Mouse (Mus musculus): ENCODE results near the gene Pik3ap1.

DNA sequence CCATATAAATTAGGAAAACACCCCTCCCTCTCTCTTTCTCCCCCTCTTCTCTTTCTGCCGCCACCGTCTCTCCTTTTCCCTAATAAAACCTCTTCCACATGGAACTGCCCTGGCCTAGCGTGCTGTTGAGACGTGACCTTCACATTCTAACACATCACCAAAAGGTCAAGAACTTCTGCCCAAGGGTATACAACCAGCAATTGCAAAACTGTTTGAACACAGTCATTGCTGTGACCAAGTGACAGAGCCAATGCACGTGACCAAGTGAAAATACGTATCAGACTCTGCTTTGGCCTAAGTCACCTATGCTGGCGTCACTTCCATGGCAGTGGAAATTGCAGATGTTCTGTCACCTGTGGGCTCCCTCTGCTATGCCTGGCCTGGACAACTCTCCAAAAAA is 3.3 kb upstream of the Pik3ap1 start:
- no peak for TF ChIP-seq CTCF (IDR thresholded peaks at IDR 0.05; ENCODE audit: low read depth)
- TF ChIP-seq EP300 (optimal IDR thresholded peaks at IDR 0.05) = no peak

Measured in stomach, postnatal 0 days (tissue).